ENCODE assay signal across 33 mouse cellular contexts in the genomic region with DNA sequence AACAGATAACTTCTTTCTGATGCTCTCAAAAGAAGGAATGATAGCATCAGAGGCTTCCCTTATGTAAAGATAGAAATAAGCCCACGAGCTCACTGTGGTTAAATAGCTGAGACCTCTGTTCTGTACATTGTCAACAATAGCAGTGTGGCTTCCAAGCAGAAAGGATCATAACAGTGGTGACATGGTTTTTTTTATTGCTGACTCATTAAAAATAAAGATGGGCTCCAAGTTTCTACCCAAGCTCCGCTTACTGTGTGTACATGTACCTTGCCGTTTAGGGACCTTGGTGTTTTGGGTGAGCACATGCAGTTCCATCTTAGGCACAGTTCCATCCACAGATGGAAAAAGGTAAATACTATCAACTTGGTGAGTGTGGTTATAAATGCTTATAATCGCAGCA. TPM values are rescaled to one million over a fixed set of nuclear protein-coding genes. Genes with fewer than 3 reads are reported as not detected.
A peak's percentile ranks its signal among the peaks of the same experiment; 100 is the strongest.
DNase-seq lines count a peak whose midpoint lies in the region; ATAC-seq lines count a peak whose summit lies in the region.
"Had no signal": no experiment of that assay in that cellular context is flagged by ENCODE, and none has a peak within 500 bp of the region (broad histone marks: within the 10 kb centered on the region; RNA-seq: fewer than 3 reads in every experiment).

No protein-coding gene starts in this region.

- DNase-seq in heart, adult 11 months = peak; percentile 28
- DNase-seq in heart, postnatal 10 days = no peak
- DNase-seq in liver, embryonic 11.5 days (ENCODE audit: low spot score) = no peak
- peak; percentile 42 for DNase-seq in induced T-regulatory cell, adult 2 months (ENCODE audit: low read depth)
- no peak for DNase-seq in layer of hippocampus, postnatal 36 days
- DNase-seq: adrenal gland, postnatal 10 days; adrenal gland, postnatal 36 days; B cell, adult 2 months; cerebellum, adult 18-20 months; cerebellum, adult 9-10 months; cerebellum, postnatal 14 days; gastrocnemius, postnatal 25 days; heart, postnatal 36 days had no signal

- no peaks in the 10 kb centered on the region for H3K9me3 ChIP-seq in liver, embryonic 12.5 days (replicated peaks)
- no peaks in the 10 kb centered on the region for H3K9me3 ChIP-seq in liver, embryonic 11.5 days (ENCODE audit: control insufficient read depth, low read length)
- H3K9me3 ChIP-seq in megakaryocyte, embryonic 14.5 days = no peaks in the 10 kb centered on the region
- H3K9me3 ChIP-seq: forebrain, embryonic 10.5 days; forebrain, embryonic 13.5 days; hindbrain, embryonic 10.5 days; hindbrain, embryonic 13.5 days had no signal

- intact Hi-C loops in heart, postnatal 10 days (cut with DNase I) = no loop called here

- no peak for ATAC-seq in liver, embryonic 12.5 days
- ATAC-seq in liver, embryonic 11.5 days (replicated peaks; ENCODE audit: low FRiP score) = no peak
- no peak for ATAC-seq in megakaryocyte, adult 5-6 weeks (ENCODE audit: poor library complexity, severe bottlenecking)
- ATAC-seq: forebrain, embryonic 13.5 days; forebrain, embryonic 16.5 days; hindbrain, embryonic 16.5 days; inflammation-experienced regulatory T-cells, adult 6 months; intestine, embryonic 16.5 days; Patski had no signal

- H3K9ac ChIP-seq in liver, embryonic 12.5 days = no peak overlapping the region
- H3K9ac ChIP-seq in liver, embryonic 11.5 days (ENCODE audit: low read depth, low read length) = no peak overlapping the region
- H3K9ac ChIP-seq: forebrain, embryonic 13.5 days; hindbrain, embryonic 13.5 days had no signal

- H3K4me1 ChIP-seq in liver, embryonic 12.5 days = peaks cover 72% of the 10 kb centered on the region
- peaks cover 28% of the 10 kb centered on the region for H3K4me1 ChIP-seq in liver, embryonic 11.5 days (replicated peaks; ENCODE audit: control insufficient read depth, insufficient read depth, low read length)
- peaks cover 70% of the 10 kb centered on the region for H3K4me1 ChIP-seq in megakaryocyte, embryonic 14.5 days

- H3K4me3 ChIP-seq in liver, embryonic 12.5 days = no peak overlapping the region
- no peak overlapping the region for H3K4me3 ChIP-seq in liver, embryonic 11.5 days (ENCODE audit: low read depth, low read length)
- H3K4me3 ChIP-seq in megakaryocyte, embryonic 14.5 days (replicated peaks) = peak overlapping the region; percentile 62
- H3K4me3 ChIP-seq: forebrain, embryonic 10.5 days; forebrain, embryonic 13.5 days; hindbrain, embryonic 10.5 days; hindbrain, embryonic 13.5 days had no signal

- no peaks in the 10 kb centered on the region for H3K27me3 ChIP-seq in liver, embryonic 12.5 days (replicated peaks)
- H3K27me3 ChIP-seq in liver, embryonic 11.5 days (replicated peaks; ENCODE audit: control insufficient read depth, insufficient read depth, low read length) = no peaks in the 10 kb centered on the region
- no peaks in the 10 kb centered on the region for H3K27me3 ChIP-seq in megakaryocyte, embryonic 14.5 days (replicated peaks)
- H3K27me3 ChIP-seq: forebrain, embryonic 13.5 days; hindbrain, embryonic 13.5 days; Patski had no signal

- H3K27ac ChIP-seq in liver, embryonic 12.5 days = 0 out of 2 replicates have a peak overlapping the region, but pooled peaks have one; percentile 10
- H3K27ac ChIP-seq in liver, embryonic 11.5 days (ENCODE audit: low read depth, low read length) = no peak overlapping the region
- H3K27ac ChIP-seq: forebrain, embryonic 10.5 days; forebrain, embryonic 13.5 days; hindbrain, embryonic 10.5 days; hindbrain, embryonic 13.5 days had no signal

- peaks cover 15% of the 10 kb centered on the region for H3K36me3 ChIP-seq in liver, embryonic 12.5 days
- H3K36me3 ChIP-seq in liver, embryonic 11.5 days (ENCODE audit: control insufficient read depth, insufficient read depth, low read length) = no peaks in the 10 kb centered on the region
- H3K36me3 ChIP-seq in megakaryocyte, embryonic 14.5 days (replicated peaks; ENCODE audit: low read length) = peaks cover 31% of the 10 kb centered on the region
- H3K36me3 ChIP-seq: hindbrain, embryonic 13.5 days had no signal

- 71% methylated on average over 4 of the region's 4 CpGs for WGBS in liver, embryonic 12.5 days (ENCODE audit: insufficient replicate concordance)
- 79% methylated on average over 4 of the region's 4 CpGs for WGBS in liver, embryonic 11.5 days

- 0 out of 2 replicates have a peak overlapping the region, but pooled peaks have one; percentile 8 for H3K4me2 ChIP-seq in liver, embryonic 12.5 days
- H3K4me2 ChIP-seq in liver, embryonic 11.5 days = no peak overlapping the region
- H3K4me2 ChIP-seq: forebrain, embryonic 13.5 days; heart, embryonic 11.5 days; hindbrain, embryonic 13.5 days had no signal

RNA-seq across cellular contexts. Expression of a gene that starts 4.5 kb away (rescaled TPM):
- 10 to 100 TPM; 74.3 to 75.9 TPM for total RNA-seq in heart, postnatal 10 days (2021)
- 59.1 and 60.2 TPM in 2 replicates for polyA plus RNA-seq in liver, embryonic 12.5 days (2016; fragmentation: Nextera tagmentation; extraction: Ambion mirVana)
- polyA plus RNA-seq in liver, embryonic 11.5 days (2014; fragmentation: Nextera tagmentation; extraction: Ambion mirVana) = 69.4 and 76.3 TPM in 2 replicates
- 4.4 and 8.0 TPM in 2 replicates for polyA plus RNA-seq in megakaryocyte, embryonic 14.5 days (2012; ENCODE audit: insufficient read depth, low replicate concordance)
- total RNA-seq in megakaryocyte, adult 5-6 weeks (2015) = 68.5 and 70.6 TPM in 2 replicates
- total RNA-seq in megakaryocyte, adult 5-6 weeks (2017) = 72.5 and 75.7 TPM in 2 replicates
- total RNA-seq in layer of hippocampus, postnatal 36 days (2021) = 100 to 1,000 TPM; 112 to 117 TPM

RNA-seq across cellular contexts. Expression of a gene that starts 42.4 kb away (rescaled TPM):
- total RNA-seq in heart, postnatal 10 days (2021) = not detected
- not detected in 2 replicates for polyA plus RNA-seq in liver, embryonic 12.5 days (2016; fragmentation: Nextera tagmentation; extraction: Ambion mirVana)
- not detected in 2 replicates for polyA plus RNA-seq in liver, embryonic 11.5 days (2014; fragmentation: Nextera tagmentation; extraction: Ambion mirVana)
- polyA plus RNA-seq in megakaryocyte, embryonic 14.5 days (2012; ENCODE audit: insufficient read depth, low replicate concordance) = not detected in 2 replicates
- not detected in 2 replicates for total RNA-seq in megakaryocyte, adult 5-6 weeks (2015)
- total RNA-seq in megakaryocyte, adult 5-6 weeks (2017) = 0.15 TPM in 1 of 2 replicates, not detected in the other
- not detected for total RNA-seq in layer of hippocampus, postnatal 36 days (2021)
- total RNA-seq: adrenal gland, adult 18-20 months; adrenal gland, postnatal 10 days; adrenal gland, postnatal 36 days; gastrocnemius, adult 8-10 months; gastrocnemius, postnatal 25 days; heart, adult 8-10 months; heart, postnatal 36 days had no signal
- polyA plus RNA-seq: embryonic facial prominence, embryonic 11.5 days; embryonic facial prominence, embryonic 14.5 days; forebrain, embryonic 10.5 days; forebrain, embryonic 13.5 days; forebrain, embryonic 16.5 days; gonadal fat pad, adult 2 months; heart, embryonic 11.5 days; heart, embryonic 16.5 days; hindbrain, embryonic 10.5 days; hindbrain, embryonic 13.5 days; hindbrain, embryonic 16.5 days; inflammation-experienced regulatory T-cells, adult 6 months; intestine, embryonic 16.5 days; Patski had no signal

Comparison
In these comparisons a context has a peak if more than half of its experiments do, and no peak if none do; other contexts are left out.
1. DNase-seq: peak in heart, adult 11 months (single experiment) and induced T-regulatory cell, adult 2 months (single experiment); none in heart, postnatal 10 days (0 of 2), liver, embryonic 11.5 days (single experiment) and layer of hippocampus, postnatal 36 days (0 of 2).